Mouse (Mus musculus): ENCODE results near the gene Tnfaip1. TPM values are rescaled to one million over a fixed set of nuclear protein-coding genes. Genes with fewer than 3 reads are reported as not detected.
"Not testable (repeated sequence)": the region's sequence is repeated elsewhere in the genome, so short reads cannot be mapped to it uniquely, and the experiment has no call there.

Gene Tnfaip1
- polyA plus RNA-seq, 1 experiment from 2014 or later = 13.1 TPM

GRCm38 (mm10) chr11:78534516-78534915 is 1.6 kb downstream of the Tnfaip1 start:
- H3K27me3 ChIP-seq (ENCODE audit: insufficient read depth, low read length) = no peaks in the 10 kb centered on the region
- H3K4me1 ChIP-seq (ENCODE audit: insufficient read depth) = peaks cover 25% of the 10 kb centered on the region
- peak overlapping the region; percentile 93; the same call in 1 of the 2 replicates for H3K4me2 ChIP-seq (ENCODE audit: low read depth, low read length)
- H3K9me3 ChIP-seq (ENCODE audit: low read length) = no peaks in the 10 kb centered on the region
- H3K9ac ChIP-seq (replicated peaks) = no peak overlapping the region
- H3K4me3 ChIP-seq (ENCODE audit: low read depth, low read length) = no peak overlapping the region
- peaks cover 13% of the 10 kb centered on the region for H3K36me3 ChIP-seq (replicated peaks; ENCODE audit: insufficient read depth, low read length)
- 74% methylated on average over 4 of the region's 4 CpGs for WGBS (ENCODE audit: insufficient replicate concordance)
- DNase-seq (no peak), ATAC-seq (no peak)
- TF ChIP-seq EP300 (IDR thresholded peaks at IDR 0.05; ENCODE audit: low read depth) (no peak), CTCF (IDR thresholded peaks at IDR 0.05; ENCODE audit: low read depth) (peak; percentile 24; the same call in 1 of the 2 replicates)
- H3K27ac ChIP-seq (ENCODE audit: low read depth) = no peak overlapping the region

GRCm38 (mm10) chr11:78531515-78531914 is 4.6 kb downstream of the Tnfaip1 start:
- DNase-seq; H3K4me3 ChIP-seq (ENCODE audit: low read depth, low read length); H3K4me2 ChIP-seq (ENCODE audit: low read depth, low read length); ATAC-seq; H3K9ac ChIP-seq (replicated peaks); H3K9me3 ChIP-seq (ENCODE audit: low read length); H3K27ac ChIP-seq (ENCODE audit: low read depth); H3K27me3 ChIP-seq (ENCODE audit: insufficient read depth, low read length): not testable (repeated sequence)
- H3K4me1 ChIP-seq (ENCODE audit: insufficient read depth) = peaks cover 10% of the 10 kb centered on the region
- peaks cover 22% of the 10 kb centered on the region for H3K36me3 ChIP-seq (replicated peaks; ENCODE audit: insufficient read depth, low read length)
- 73% methylated on average over 8 of the region's 10 CpGs for WGBS (ENCODE audit: insufficient replicate concordance)

- ATAC-seq = no peak
- no peaks in the 10 kb centered on the region for H3K27me3 ChIP-seq (ENCODE audit: insufficient read depth, low read length)
- H3K9me3 ChIP-seq (ENCODE audit: low read length) = no peaks in the 10 kb centered on the region
- 61% methylated on average over 6 of the region's 6 CpGs for WGBS (ENCODE audit: insufficient replicate concordance)
- DNase-seq = no peak
- H3K4me2 ChIP-seq (ENCODE audit: low read depth, low read length) = no peak overlapping the region
- H3K9ac ChIP-seq (replicated peaks) = no peak overlapping the region
- H3K27ac ChIP-seq (ENCODE audit: low read depth) = peak overlapping the region; percentile 71
- TF ChIP-seq EP300 (IDR thresholded peaks at IDR 0.05; ENCODE audit: low read depth) (0 out of 2 replicates have a peak, but pooled peaks have one; percentile 39), CTCF (IDR thresholded peaks at IDR 0.05; ENCODE audit: low read depth) (no peak)
- peaks cover 26% of the 10 kb centered on the region for H3K36me3 ChIP-seq (replicated peaks; ENCODE audit: insufficient read depth, low read length)
- no peak overlapping the region for H3K4me3 ChIP-seq (ENCODE audit: low read depth, low read length)
- H3K4me1 ChIP-seq (ENCODE audit: insufficient read depth) = peaks cover 10% of the 10 kb centered on the region
Measured at GRCm38 (mm10) chr11:78531046-78531445, 5.1 kb downstream of the Tnfaip1 start.

- Histone ChIP-seq H3K36me3 (replicated peaks; ENCODE audit: insufficient read depth, low read length) (peaks cover 31% of the 10 kb centered on the region), H3K9me3 (ENCODE audit: low read length) (no peaks in the 10 kb centered on the region), H3K9ac (replicated peaks) (no peak overlapping the region), H3K4me1 (ENCODE audit: insufficient read depth) (peaks cover 5% of the 10 kb centered on the region), H3K27ac (ENCODE audit: low read depth) (peak overlapping the region; percentile 71; the same call in 1 of the 2 replicates), H3K4me3 (ENCODE audit: low read depth, low read length) (no peak overlapping the region), H3K27me3 (ENCODE audit: insufficient read depth, low read length) (no peaks in the 10 kb centered on the region), H3K4me2 (ENCODE audit: low read depth, low read length) (no peak overlapping the region)
- no peak for ATAC-seq
- no peak for DNase-seq
- TF ChIP-seq CTCF (IDR thresholded peaks at IDR 0.05; ENCODE audit: low read depth) (no peak), EP300 (IDR thresholded peaks at IDR 0.05; ENCODE audit: low read depth) (no peak)
- WGBS (ENCODE audit: insufficient replicate concordance) = 79% methylated on average over 12 of the region's 12 CpGs
Measured at GRCm38 (mm10) chr11:78530001-78530400, 6.1 kb downstream of the Tnfaip1 start.

- WGBS (ENCODE audit: insufficient replicate concordance) = 82% methylated on average over 9 of the region's 9 CpGs
- H3K36me3 ChIP-seq (replicated peaks; ENCODE audit: insufficient read depth, low read length) = peaks cover 42% of the 10 kb centered on the region
- TF ChIP-seq EP300 (IDR thresholded peaks at IDR 0.05; ENCODE audit: low read depth) (no peak), CTCF (IDR thresholded peaks at IDR 0.05; ENCODE audit: low read depth) (no peak)
- DNase-seq (no peak), ATAC-seq (no peak)
- H3K4me2 ChIP-seq (ENCODE audit: low read depth, low read length) = no peak overlapping the region
- no peak overlapping the region for H3K9ac ChIP-seq (replicated peaks)
- no peak overlapping the region for H3K27ac ChIP-seq (ENCODE audit: low read depth)
- H3K9me3 ChIP-seq (ENCODE audit: low read length) = no peaks in the 10 kb centered on the region
- no peaks in the 10 kb centered on the region for H3K4me1 ChIP-seq (ENCODE audit: insufficient read depth)
- H3K27me3 ChIP-seq (ENCODE audit: insufficient read depth, low read length) = no peaks in the 10 kb centered on the region
- no peak overlapping the region for H3K4me3 ChIP-seq (ENCODE audit: low read depth, low read length)
Measured at GRCm38 (mm10) chr11:78528714-78529113, 7.4 kb downstream of the Tnfaip1 start.

- 80% methylated on average over 2 of the region's 2 CpGs for whole genome bisulfite sequencing (ENCODE audit: insufficient replicate concordance)
Measured at GRCm38 (mm10) chr11:78524838-78525237, 11.3 kb downstream of the Tnfaip1 start.

More at GRCm38 (mm10) chr11:78524838-78525237, 11.3 kb downstream of the Tnfaip1 start:
- Histone ChIP-seq H3K4me1 (ENCODE audit: insufficient read depth) (no peaks in the 10 kb centered on the region), H3K9ac (replicated peaks) (no peak overlapping the region), H3K36me3 (replicated peaks; ENCODE audit: insufficient read depth, low read length) (peaks cover 75% of the 10 kb centered on the region), H3K27ac (ENCODE audit: low read depth) (no peak overlapping the region), H3K27me3 (ENCODE audit: insufficient read depth, low read length) (no peaks in the 10 kb centered on the region), H3K4me3 (ENCODE audit: low read depth, low read length) (no peak overlapping the region), H3K9me3 (ENCODE audit: low read length) (no peaks in the 10 kb centered on the region), H3K4me2 (ENCODE audit: low read depth, low read length) (no peak overlapping the region)
- TF ChIP-seq CTCF (IDR thresholded peaks at IDR 0.05; ENCODE audit: low read depth) = no peak
- TF ChIP-seq EP300 (IDR thresholded peaks at IDR 0.05; ENCODE audit: low read depth) = no peak
- DNase-seq (no peak), ATAC-seq (no peak)
